Mouse (Mus musculus) G1E (cell line): ENCODE data around the gene Cadm1.

ENCODE experiments used
- CTCF ChIP-seq: IDR thresholded peaks from 2 replicates; pipeline ENCODE4 v1.5.1; 2012; ENCODE audit warnings: low read depth, low read length, inconsistent platforms, mixed read lengths
- GATA1 ChIP-seq: IDR thresholded peaks from 2 replicates; pipeline ENCODE4 v1.6.1; 2012; ENCODE audit warnings: borderline replicate concordance, low read length, inconsistent platforms, mixed read lengths
- POLR2AphosphoS5 ChIP-seq: IDR thresholded peaks from 2 replicates; pipeline ENCODE4 v1.6.1; 2012; ENCODE audit warnings: low read depth, low read length, inconsistent platforms; ENCODE audit not compliant: insufficient replicate concordance
- TAL1 ChIP-seq: conservative IDR thresholded peaks from 2 replicates; pipeline ENCODE4 v1.6.1; 2012; ENCODE audit warnings: low read depth, low read length, inconsistent platforms, mixed read lengths

DNA sequence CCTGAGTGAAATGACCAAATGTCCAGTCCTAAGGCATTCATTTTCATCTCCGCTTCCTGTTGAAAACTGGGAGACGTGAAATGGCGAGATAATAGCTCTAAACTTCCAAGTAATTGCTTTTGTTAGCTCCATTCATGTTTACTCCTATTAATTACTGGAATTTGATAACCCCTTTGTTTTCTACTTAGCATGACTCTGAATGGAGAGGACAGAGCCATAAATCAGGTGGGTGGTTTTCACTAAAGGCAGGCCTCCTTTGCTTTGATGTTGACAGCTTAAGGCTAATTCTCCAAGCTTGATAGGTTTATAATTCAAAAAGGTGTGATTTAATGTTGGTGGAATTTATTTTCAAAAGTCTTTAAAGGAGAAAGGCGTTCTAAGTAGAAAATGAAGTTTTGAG is 74.0 kb downstream of the Cadm1 start:
- TF ChIP-seq GATA1 (no peak), CTCF (no peak), TAL1 (no peak), POLR2AphosphoS5 (no peak)
